Mouse (Mus musculus) gastrocnemius, adult 8-10 months (tissue): ENCODE data around the gene Msx1. TPM values are rescaled to one million over a fixed set of nuclear protein-coding genes. Genes with fewer than 3 reads are reported as not detected.
A peak's percentile ranks its signal among the peaks of the same experiment; 100 is the strongest.

Experiments
- DNase-seq, 2 experiments: peaks; one replicate each; pipeline ENCODE4 v3.0.0; 2022; ENCODE audit warnings: low spot score in 2 of 2
- total RNA-seq, 4 experiments: library from RNA; stranded (reverse); gene quantifications; 2 replicates each; pipeline ENCODE4 v1.2.4; 2022

Gene Msx1
- total RNA-seq, 4 experiments from 2014 or later = 1.2 to 1.7 (median 1.4) TPM

GRCm38 (mm10) chr5:37797251-37797650, 27.1 kb downstream of the Msx1 start:
- peak; percentile 45 to 57 for DNase-seq

- DNase-seq = no peak
Measured at GRCm38 (mm10) chr5:37796751-37797150, 27.6 kb downstream of the Msx1 start.

- no peak for DNase-seq
Measured at GRCm38 (mm10) chr5:37795691-37796090, 28.7 kb downstream of the Msx1 start.

GRCm38 (mm10) chr5:37792154-37792553, 32.2 kb downstream of the Msx1 start:
- DNase-seq = no peak

GRCm38 (mm10) chr5:37784847-37785391, 39.5 kb downstream of the Msx1 start:
- DNase-seq = peak in 1 of 2 experiments; percentile 25

- no peak for DNase-seq
Measured at GRCm38 (mm10) chr5:37783306-37783705, 41.1 kb downstream of the Msx1 start.

GRCm38 (mm10) chr5:37775681-37776080, 48.7 kb downstream of the Msx1 start:
- DNase-seq = no peak

- no peak for DNase-seq
Measured at GRCm38 (mm10) chr5:37774011-37774410, 50.4 kb downstream of the Msx1 start.

GRCm38 (mm10) chr5:37770870-37771269, 53.5 kb downstream of the Msx1 start:
- no peak for DNase-seq

Other genes with a start within 250 kb of the Msx1 start
- gene Stk32b, start 107.4 kb downstream of the Msx1 start, total RNA-seq = under 1 TPM in 3 of 4 experiments, not detected in 1; 0.10 to 0.20 (median 0.16) TPM
- 1 to 10 TPM; 3.4 to 6.1 (median 4.2) TPM for gene Cytl1, start 89.1 kb downstream of the Msx1 start, total RNA-seq
- gene Stx18, start 214.2 kb upstream of the Msx1 start, total RNA-seq = 10 to 100 TPM; 10.6 to 13.3 (median 12.6) TPM